Mouse (Mus musculus): ENCODE data around the gene Tcirg1. TPM values are rescaled to one million over a fixed set of nuclear protein-coding genes. Genes with fewer than 3 reads are reported as not detected.

The Tcirg1 gene
- polyA plus RNA-seq, 1 experiment from 2014 or later, result 8.6 TPM

DNA sequence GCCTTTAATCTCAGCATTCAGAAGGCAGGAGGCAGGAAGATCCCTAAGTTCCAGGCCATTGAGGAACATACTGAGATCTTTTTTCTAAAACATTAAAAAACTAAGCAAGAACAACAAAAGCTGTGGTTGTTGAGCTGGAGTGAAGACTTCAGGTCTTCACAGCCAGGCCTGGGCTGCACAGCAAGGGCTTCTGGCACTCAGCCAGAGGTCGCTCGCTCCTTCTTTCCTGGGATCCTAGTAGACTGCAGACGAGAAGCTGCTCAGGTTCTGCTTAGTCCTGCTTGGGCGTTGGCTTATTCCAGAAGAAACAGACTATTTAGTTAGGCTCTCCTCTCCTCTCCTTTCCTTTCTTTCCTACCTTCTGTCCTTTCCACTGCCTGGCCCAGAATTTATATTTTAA, 34.6 kb downstream of the Tcirg1 start:
- Histone ChIP-seq H3K9ac (replicated peaks; ENCODE audit: low read depth, low read length) (no peak overlapping the region), H3K4me1 (ENCODE audit: control insufficient read depth, insufficient read depth, low read length) (0 out of 2 replicates have a peak, but pooled peaks cover 3% of the 10 kb centered on the region), H3K36me3 (ENCODE audit: control insufficient read depth, insufficient read depth, low read length) (no peaks in the 10 kb centered on the region), H3K27ac (ENCODE audit: low read depth, low read length) (no peak overlapping the region), H3K27me3 (ENCODE audit: control insufficient read depth, insufficient read depth, low read length) (no peaks in the 10 kb centered on the region), H3K4me3 (ENCODE audit: low read depth, low read length) (no peak overlapping the region), H3K4me2 (ENCODE audit: low read depth, low read length) (no peak overlapping the region), H3K9me3 (ENCODE audit: control insufficient read depth, low read length) (no peaks in the 10 kb centered on the region)
- 62% methylated on average over 4 of the region's 4 CpGs for WGBS
- no peak for ATAC-seq (ENCODE audit: low read depth)

DNA sequence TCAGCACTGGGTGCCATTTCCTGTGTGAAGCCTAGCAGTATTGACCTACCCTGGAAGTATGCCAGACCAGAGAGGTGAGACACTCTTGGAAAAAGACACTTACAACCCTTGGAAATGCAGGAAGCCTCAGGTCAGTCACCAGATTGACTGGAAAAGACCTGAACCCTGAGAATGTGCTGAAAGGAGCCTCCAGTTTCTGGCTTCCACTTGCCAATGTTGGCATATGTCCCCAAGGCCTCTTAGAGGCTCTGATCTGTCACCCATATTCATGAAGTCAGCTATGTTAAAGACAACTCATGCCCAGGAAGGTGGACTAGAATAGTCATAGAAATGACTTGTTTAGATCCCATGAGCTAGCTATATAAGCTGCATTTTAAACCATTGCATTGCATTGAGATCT, 35.5 kb downstream of the Tcirg1 start:
- Histone ChIP-seq H3K27me3 (ENCODE audit: control insufficient read depth, insufficient read depth, low read length) (no peaks in the 10 kb centered on the region), H3K9ac (replicated peaks; ENCODE audit: low read depth, low read length) (no peak overlapping the region), H3K4me3 (ENCODE audit: low read depth, low read length) (no peak overlapping the region), H3K4me1 (ENCODE audit: control insufficient read depth, insufficient read depth, low read length) (0 out of 2 replicates have a peak, but pooled peaks cover 3% of the 10 kb centered on the region), H3K9me3 (ENCODE audit: control insufficient read depth, low read length) (no peaks in the 10 kb centered on the region), H3K4me2 (ENCODE audit: low read depth, low read length) (no peak overlapping the region), H3K36me3 (ENCODE audit: control insufficient read depth, insufficient read depth, low read length) (no peaks in the 10 kb centered on the region), H3K27ac (ENCODE audit: low read depth, low read length) (no peak overlapping the region)
- no peak for ATAC-seq (ENCODE audit: low read depth)

DNA sequence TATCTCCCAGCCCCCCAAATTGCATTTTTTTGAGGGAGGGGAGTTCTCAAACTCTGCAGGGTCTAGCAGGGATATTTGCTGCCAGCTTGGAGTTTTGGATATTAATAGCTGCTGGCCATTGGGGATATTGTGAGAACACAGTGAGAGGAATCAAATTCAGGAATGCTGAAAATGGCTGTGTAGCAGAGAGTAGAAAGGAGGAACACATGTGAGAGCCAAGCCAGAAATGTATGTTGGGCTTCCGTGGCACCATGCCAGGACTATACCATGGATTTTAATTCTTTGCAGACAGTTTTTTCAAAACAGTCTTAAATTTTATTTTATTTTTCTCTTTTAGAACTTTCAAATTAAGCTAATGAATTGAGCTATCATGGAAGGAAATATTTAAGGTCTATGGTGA, 38.6 kb downstream of the Tcirg1 start:
- H3K9ac ChIP-seq (replicated peaks; ENCODE audit: low read depth, low read length), result no peak overlapping the region
- H3K4me3 ChIP-seq (ENCODE audit: low read depth, low read length), result no peak overlapping the region
- no peak overlapping the region for H3K27ac ChIP-seq (ENCODE audit: low read depth, low read length)
- no peaks in the 10 kb centered on the region for H3K9me3 ChIP-seq (ENCODE audit: control insufficient read depth, low read length)
- WGBS, result 88% methylated on average over 1 of the region's 1 CpGs
- H3K27me3 ChIP-seq (ENCODE audit: control insufficient read depth, insufficient read depth, low read length), result no peaks in the 10 kb centered on the region
- H3K36me3 ChIP-seq (ENCODE audit: control insufficient read depth, insufficient read depth, low read length), result 0 out of 2 replicates have a peak, but pooled peaks cover 3% of the 10 kb centered on the region
- no peak overlapping the region for H3K4me2 ChIP-seq (ENCODE audit: low read depth, low read length)
- no peaks in the 10 kb centered on the region for H3K4me1 ChIP-seq (ENCODE audit: control insufficient read depth, insufficient read depth, low read length)
- no peak for ATAC-seq (ENCODE audit: low read depth)

DNA sequence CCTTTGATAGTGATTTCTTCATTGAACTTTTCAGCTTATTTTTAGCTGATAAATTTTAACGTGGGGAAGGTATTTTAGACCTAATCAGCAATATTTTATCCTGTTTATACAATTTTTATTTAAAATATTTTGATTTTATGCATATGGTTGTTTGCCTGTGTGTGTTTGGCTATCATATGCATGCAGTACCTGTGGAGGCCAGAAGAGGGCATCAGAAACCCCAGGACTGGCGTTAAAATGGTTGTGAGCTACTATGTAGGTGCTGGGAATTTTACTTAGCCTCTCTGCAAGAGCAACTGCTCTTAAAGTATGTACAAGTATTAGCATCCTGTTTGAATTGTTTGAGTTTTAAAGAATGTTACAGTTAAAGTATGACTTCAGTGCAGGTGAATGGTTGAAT, 42.0 kb downstream of the Tcirg1 start:
- H3K27me3 ChIP-seq (ENCODE audit: control insufficient read depth, insufficient read depth, low read length), result no peaks in the 10 kb centered on the region
- H3K36me3 ChIP-seq (ENCODE audit: control insufficient read depth, insufficient read depth, low read length), result 0 out of 2 replicates have a peak, but pooled peaks cover 3% of the 10 kb centered on the region
- no peak overlapping the region for H3K4me2 ChIP-seq (ENCODE audit: low read depth, low read length)
- 85% methylated on average over 2 of the region's 2 CpGs for WGBS
- H3K27ac ChIP-seq (ENCODE audit: low read depth, low read length), result no peak overlapping the region
- no peak overlapping the region for H3K4me3 ChIP-seq (ENCODE audit: low read depth, low read length)
- H3K9ac ChIP-seq (replicated peaks; ENCODE audit: low read depth, low read length), result no peak overlapping the region
- no peak for ATAC-seq (ENCODE audit: low read depth)
- H3K9me3 ChIP-seq (ENCODE audit: control insufficient read depth, low read length), result no peaks in the 10 kb centered on the region
- no peaks in the 10 kb centered on the region for H3K4me1 ChIP-seq (ENCODE audit: control insufficient read depth, insufficient read depth, low read length)

DNA sequence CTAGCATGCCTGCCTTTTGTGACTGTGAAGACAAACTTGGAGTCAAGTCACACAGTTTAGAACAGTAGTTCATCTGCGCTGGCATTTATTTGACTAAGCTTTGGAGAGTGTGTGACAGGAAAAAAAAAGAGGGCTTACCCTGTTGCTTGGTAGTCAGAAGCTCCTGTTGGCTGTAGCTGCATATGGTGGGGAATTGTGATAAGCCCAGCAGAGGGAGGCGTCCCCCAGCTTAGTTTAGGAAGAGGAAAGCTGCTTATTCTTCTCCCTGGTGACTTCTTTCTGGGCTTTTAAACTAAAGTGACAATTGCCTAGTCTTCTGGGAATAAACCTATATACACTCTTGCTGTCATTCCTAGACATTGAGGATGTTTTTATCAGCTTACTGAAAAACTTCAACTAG, 44.2 kb downstream of the Tcirg1 start:
- no peaks in the 10 kb centered on the region for H3K27me3 ChIP-seq (ENCODE audit: control insufficient read depth, insufficient read depth, low read length)
- no peak for ATAC-seq (ENCODE audit: low read depth)

DNA sequence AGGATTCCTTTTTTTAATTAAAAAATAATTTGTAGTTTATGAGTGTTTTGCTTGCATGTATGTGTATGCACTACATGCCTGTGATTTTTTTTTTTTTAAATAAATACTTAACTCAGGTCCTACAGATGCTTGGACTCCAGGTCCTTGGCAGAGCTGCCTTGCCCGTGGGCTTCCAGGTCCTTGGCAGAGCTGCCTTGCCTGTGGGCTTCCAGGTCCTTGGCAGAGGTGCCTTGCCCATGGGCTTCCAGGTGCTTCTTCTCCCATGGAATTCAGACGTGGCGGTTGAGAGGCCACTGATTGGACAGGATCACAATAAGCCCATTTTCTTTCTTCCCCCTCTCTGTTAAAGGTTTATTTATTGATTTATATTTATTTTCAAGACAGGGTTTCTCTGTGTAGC, 49.7 kb downstream of the Tcirg1 start:
- ATAC-seq (ENCODE audit: low read depth), result no peak
- H3K36me3 ChIP-seq (ENCODE audit: control insufficient read depth, insufficient read depth, low read length), result no peaks in the 10 kb centered on the region
- H3K4me2 ChIP-seq (ENCODE audit: low read depth, low read length), result no peak overlapping the region
- no peaks in the 10 kb centered on the region for H3K9me3 ChIP-seq (ENCODE audit: control insufficient read depth, low read length)
- H3K27ac ChIP-seq (ENCODE audit: low read depth, low read length), result no peak overlapping the region
- no peak overlapping the region for H3K4me3 ChIP-seq (ENCODE audit: low read depth, low read length)
- no peaks in the 10 kb centered on the region for H3K27me3 ChIP-seq (ENCODE audit: control insufficient read depth, insufficient read depth, low read length)
- 78% methylated on average over 3 of the region's 3 CpGs for WGBS
- no peak overlapping the region for H3K9ac ChIP-seq (replicated peaks; ENCODE audit: low read depth, low read length)
- peaks cover 24% of the 10 kb centered on the region for H3K4me1 ChIP-seq (ENCODE audit: control insufficient read depth, insufficient read depth, low read length)

More for the DNA sequence above, 44.2 kb downstream of the Tcirg1 start:
- no peak overlapping the region for H3K4me3 ChIP-seq (ENCODE audit: low read depth, low read length)
- no peak overlapping the region for H3K9ac ChIP-seq (replicated peaks; ENCODE audit: low read depth, low read length)
- no peak overlapping the region for H3K27ac ChIP-seq (ENCODE audit: low read depth, low read length)
- H3K9me3 ChIP-seq (ENCODE audit: control insufficient read depth, low read length), result no peaks in the 10 kb centered on the region
- no peak overlapping the region for H3K4me2 ChIP-seq (ENCODE audit: low read depth, low read length)
- H3K4me1 ChIP-seq (ENCODE audit: control insufficient read depth, insufficient read depth, low read length), result 0 out of 2 replicates have a peak, but pooled peaks cover 2% of the 10 kb centered on the region
- WGBS, result 86% methylated on average over 2 of the region's 2 CpGs
- 0 out of 2 replicates have a peak, but pooled peaks cover 3% of the 10 kb centered on the region for H3K36me3 ChIP-seq (ENCODE audit: control insufficient read depth, insufficient read depth, low read length)

DNA sequence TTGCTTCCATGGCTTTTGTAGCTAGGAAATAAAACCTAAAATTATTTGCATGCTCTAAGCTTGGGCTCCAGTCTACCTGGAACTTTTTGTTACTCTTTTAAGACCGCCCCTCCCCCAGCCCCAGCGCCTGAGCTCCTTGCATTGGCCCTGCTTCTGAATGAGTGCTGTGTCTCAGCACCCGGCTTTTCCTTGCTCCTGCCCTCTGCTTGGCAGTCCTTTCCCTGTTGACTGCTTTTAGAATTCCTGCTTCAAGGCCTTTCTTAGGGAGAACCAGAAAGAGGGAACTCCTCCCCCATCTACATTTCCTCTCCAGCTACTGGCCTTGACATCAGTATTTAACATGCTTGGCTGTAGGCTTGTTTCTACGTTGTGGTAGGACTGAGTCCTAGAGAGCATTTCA, 51.3 kb downstream of the Tcirg1 start:
- Histone ChIP-seq H3K9me3 (ENCODE audit: control insufficient read depth, low read length) (no peaks in the 10 kb centered on the region), H3K4me1 (ENCODE audit: control insufficient read depth, insufficient read depth, low read length) (peaks cover 29% of the 10 kb centered on the region), H3K9ac (replicated peaks; ENCODE audit: low read depth, low read length) (no peak overlapping the region), H3K27ac (ENCODE audit: low read depth, low read length) (no peak overlapping the region), H3K36me3 (ENCODE audit: control insufficient read depth, insufficient read depth, low read length) (no peaks in the 10 kb centered on the region), H3K4me3 (ENCODE audit: low read depth, low read length) (no peak overlapping the region), H3K4me2 (ENCODE audit: low read depth, low read length) (peak overlapping the region; percentile 11; the same call in 1 of the 2 replicates), H3K27me3 (ENCODE audit: control insufficient read depth, insufficient read depth, low read length) (no peaks in the 10 kb centered on the region)
- no peak for ATAC-seq (ENCODE audit: low read depth)
- 24% methylated on average over 4 of the region's 4 CpGs for WGBS

DNA sequence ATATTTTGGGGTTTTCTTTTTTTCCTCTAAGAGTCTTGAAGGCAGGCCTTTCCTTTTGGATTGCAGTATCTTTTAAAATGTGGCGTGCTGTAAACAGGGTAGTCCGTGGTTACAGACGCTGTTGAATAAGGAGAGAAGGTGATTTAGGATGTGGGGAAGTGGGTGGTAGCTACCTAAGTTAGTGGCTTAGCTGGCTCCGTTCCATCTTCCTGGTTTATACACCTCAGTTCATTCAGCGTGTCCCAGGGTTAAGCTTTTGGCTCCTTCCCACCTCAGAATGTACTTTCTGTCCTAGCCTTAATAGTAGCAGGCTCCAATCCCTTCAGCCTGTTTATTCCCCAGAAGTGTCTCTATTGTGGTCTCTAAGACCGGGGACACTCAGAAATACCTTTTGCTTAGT, 51.8 kb downstream of the Tcirg1 start:
- peak overlapping the region; percentile 11; the same call in 1 of the 2 replicates for H3K4me2 ChIP-seq (ENCODE audit: low read depth, low read length)
- H3K27me3 ChIP-seq (ENCODE audit: control insufficient read depth, insufficient read depth, low read length), result no peaks in the 10 kb centered on the region
- no peaks in the 10 kb centered on the region for H3K36me3 ChIP-seq (ENCODE audit: control insufficient read depth, insufficient read depth, low read length)
- H3K27ac ChIP-seq (ENCODE audit: low read depth, low read length), result no peak overlapping the region
- H3K9me3 ChIP-seq (ENCODE audit: control insufficient read depth, low read length), result no peaks in the 10 kb centered on the region
- ATAC-seq (ENCODE audit: low read depth), result no peak
- H3K4me3 ChIP-seq (ENCODE audit: low read depth, low read length), result no peak overlapping the region
- no peak overlapping the region for H3K9ac ChIP-seq (replicated peaks; ENCODE audit: low read depth, low read length)
- H3K4me1 ChIP-seq (ENCODE audit: control insufficient read depth, insufficient read depth, low read length), result peaks cover 29% of the 10 kb centered on the region
- 62% methylated on average over 6 of the region's 6 CpGs for WGBS

DNA sequence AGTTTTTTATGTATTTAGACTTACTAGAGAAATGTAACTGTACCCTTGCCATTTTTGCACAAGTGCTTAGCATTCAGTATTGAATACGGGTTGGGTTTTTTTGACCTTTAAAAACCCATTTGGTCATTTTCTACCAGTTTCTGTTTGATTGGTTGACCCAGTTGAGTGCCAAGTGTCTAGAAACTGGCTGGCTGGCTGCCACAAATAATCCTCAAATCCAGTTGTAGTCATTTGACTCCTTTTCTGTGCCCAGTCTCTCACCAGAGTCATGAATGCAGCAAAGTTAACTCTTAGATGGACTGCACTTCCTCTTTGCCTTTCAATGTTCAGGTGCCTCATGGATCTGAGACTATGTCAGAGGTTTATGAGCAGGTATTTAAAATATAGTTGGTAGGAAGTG, 53.0 kb downstream of the Tcirg1 start:
- Histone ChIP-seq H3K9ac (replicated peaks; ENCODE audit: low read depth, low read length) (no peak overlapping the region), H3K27me3 (ENCODE audit: control insufficient read depth, insufficient read depth, low read length) (no peaks in the 10 kb centered on the region), H3K4me1 (ENCODE audit: control insufficient read depth, insufficient read depth, low read length) (peaks cover 29% of the 10 kb centered on the region), H3K36me3 (ENCODE audit: control insufficient read depth, insufficient read depth, low read length) (no peaks in the 10 kb centered on the region), H3K4me3 (ENCODE audit: low read depth, low read length) (no peak overlapping the region), H3K9me3 (ENCODE audit: control insufficient read depth, low read length) (no peaks in the 10 kb centered on the region), H3K4me2 (ENCODE audit: low read depth, low read length) (0 out of 2 replicates have a peak overlapping the region, but pooled peaks have one; percentile 17), H3K27ac (ENCODE audit: low read depth, low read length) (no peak overlapping the region)
- no peak for ATAC-seq (ENCODE audit: low read depth)
- WGBS, result 79% methylated on average over 1 of the region's 1 CpGs
